Mouse (Mus musculus): ENCODE data around the gene Atrnl1. TPM values are rescaled to one million over a fixed set of nuclear protein-coding genes. Genes with fewer than 3 reads are reported as not detected.
"Not testable (repeated sequence)": the region's sequence is repeated elsewhere in the genome, so short reads cannot be mapped to it uniquely, and the experiment has no call there.

Atrnl1 gene
- polyA plus RNA-seq, 1 experiment from 2014 or later, result 5.5 TPM

DNA sequence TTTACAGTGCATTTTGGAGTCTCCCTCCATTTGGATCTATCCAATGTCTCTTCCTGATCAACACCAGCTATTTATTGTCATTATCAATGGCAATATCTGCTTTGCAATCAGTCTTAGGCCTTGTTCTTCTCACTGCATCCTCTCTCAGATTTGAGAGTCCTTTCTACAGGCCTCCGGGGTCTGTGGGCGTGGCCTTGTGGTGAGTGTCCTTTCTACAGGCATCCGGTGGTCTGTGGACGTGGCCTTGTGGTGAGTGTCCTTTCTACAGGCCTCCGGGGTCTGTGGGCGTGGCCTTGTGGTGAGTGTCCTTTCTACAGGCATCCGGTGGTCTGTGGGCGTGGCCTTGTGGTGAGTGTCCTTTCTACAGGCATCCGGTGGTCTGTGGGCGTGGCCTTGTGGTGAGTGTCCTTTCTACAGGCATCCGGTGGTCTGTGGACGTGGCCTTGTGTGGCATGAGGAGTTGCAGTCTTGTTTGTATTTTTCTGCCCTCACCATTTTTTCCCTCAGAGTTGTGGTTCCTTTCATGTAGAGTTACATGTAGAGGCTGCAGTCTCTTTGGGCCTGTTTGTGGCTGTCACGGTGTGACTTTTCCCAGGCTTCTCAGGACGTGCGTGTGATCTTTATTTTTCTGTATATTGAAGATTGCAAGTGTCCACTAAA lies 383.5 kb downstream of the Atrnl1 start:
- H3K36me3 ChIP-seq (ENCODE audit: control insufficient read depth, insufficient read depth, low read length); H3K4me3 ChIP-seq (replicated peaks; ENCODE audit: low read length); ATAC-seq (ENCODE audit: insufficient read depth, low FRiP score): not testable (repeated sequence)

DNA sequence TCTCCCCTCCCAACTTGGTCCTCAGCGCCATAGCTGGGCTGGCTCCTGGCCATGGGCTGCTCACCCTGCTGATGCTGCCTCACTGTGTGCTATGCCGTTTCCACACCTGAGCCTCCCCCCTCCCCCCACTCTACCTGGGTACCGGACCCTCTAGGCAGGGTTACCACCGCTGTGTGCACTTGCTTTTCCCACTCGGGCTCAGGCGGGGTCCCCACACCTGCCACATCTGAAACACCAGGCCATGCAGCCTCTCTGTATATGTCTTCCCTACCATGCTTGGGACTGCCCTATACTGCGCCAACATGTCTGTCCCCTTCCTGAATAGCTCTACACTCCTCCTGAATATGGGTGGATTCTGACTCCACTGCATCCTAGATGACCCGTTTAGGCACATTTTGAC lies 384.2 kb downstream of the Atrnl1 start:
- H3K27ac ChIP-seq (ENCODE audit: low read length), result no peak overlapping the region
- no peak overlapping the region for H3K4me3 ChIP-seq (replicated peaks; ENCODE audit: low read length)
- no peak overlapping the region for H3K9ac ChIP-seq (ENCODE audit: low read length)
- no peak overlapping the region for H3K4me2 ChIP-seq (ENCODE audit: low read depth, low read length)
- no peak for ATAC-seq (ENCODE audit: insufficient read depth, low FRiP score)
- WGBS, result 95% methylated on average over 8 of the region's 8 CpGs
- no peaks in the 10 kb centered on the region for H3K9me3 ChIP-seq (replicated peaks; ENCODE audit: control insufficient read depth, low read length)
- no peaks in the 10 kb centered on the region for H3K36me3 ChIP-seq (ENCODE audit: control insufficient read depth, insufficient read depth, low read length)
- H3K27me3 ChIP-seq (ENCODE audit: control insufficient read depth, insufficient read depth, low read length), result no peaks in the 10 kb centered on the region
- H3K4me1 ChIP-seq (ENCODE audit: control insufficient read depth, insufficient read depth, low read length), result no peaks in the 10 kb centered on the region

More for the DNA sequence above, 383.5 kb downstream of the Atrnl1 start:
- not testable (repeated sequence) for H3K9ac ChIP-seq (ENCODE audit: low read length); H3K27ac ChIP-seq (ENCODE audit: low read length); H3K4me1 ChIP-seq (ENCODE audit: control insufficient read depth, insufficient read depth, low read length); H3K9me3 ChIP-seq (replicated peaks; ENCODE audit: control insufficient read depth, low read length); H3K4me2 ChIP-seq (ENCODE audit: low read depth, low read length); H3K27me3 ChIP-seq (ENCODE audit: control insufficient read depth, insufficient read depth, low read length)
- 91% methylated on average over 15 of the region's 15 CpGs for WGBS

DNA sequence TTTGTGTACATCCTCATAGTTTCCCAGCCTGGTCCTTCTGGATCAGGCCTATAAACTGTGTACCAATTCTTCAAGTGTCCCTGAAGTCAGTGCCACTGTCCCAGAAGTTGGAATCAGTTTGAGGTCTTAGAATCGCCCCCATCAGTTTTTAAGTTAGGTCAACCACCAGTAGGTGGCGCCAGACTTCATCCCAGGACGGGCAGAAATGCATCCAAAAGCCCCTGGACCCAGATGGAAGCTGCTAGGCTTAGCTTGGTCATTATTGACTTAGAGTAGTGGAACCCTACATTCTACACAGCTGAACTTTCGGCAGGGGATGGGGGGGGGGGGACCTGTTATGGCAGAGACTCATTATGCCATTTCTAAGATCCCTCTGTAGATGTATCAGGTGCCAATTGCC lies 387.1 kb downstream of the Atrnl1 start:
- H3K9me3 ChIP-seq (replicated peaks; ENCODE audit: control insufficient read depth, low read length), result no peaks in the 10 kb centered on the region
- no peak for ATAC-seq (ENCODE audit: insufficient read depth, low FRiP score)
- H3K4me3 ChIP-seq (replicated peaks; ENCODE audit: low read length), result no peak overlapping the region
- no peaks in the 10 kb centered on the region for H3K36me3 ChIP-seq (ENCODE audit: control insufficient read depth, insufficient read depth, low read length)
- H3K27ac ChIP-seq (ENCODE audit: low read length), result no peak overlapping the region
- WGBS, result 47% methylated on average over 4 of the region's 4 CpGs
- no peak overlapping the region for H3K4me2 ChIP-seq (ENCODE audit: low read depth, low read length)
- no peak overlapping the region for H3K9ac ChIP-seq (ENCODE audit: low read length)
- no peaks in the 10 kb centered on the region for H3K4me1 ChIP-seq (ENCODE audit: control insufficient read depth, insufficient read depth, low read length)
- H3K27me3 ChIP-seq (ENCODE audit: control insufficient read depth, insufficient read depth, low read length), result no peaks in the 10 kb centered on the region

DNA sequence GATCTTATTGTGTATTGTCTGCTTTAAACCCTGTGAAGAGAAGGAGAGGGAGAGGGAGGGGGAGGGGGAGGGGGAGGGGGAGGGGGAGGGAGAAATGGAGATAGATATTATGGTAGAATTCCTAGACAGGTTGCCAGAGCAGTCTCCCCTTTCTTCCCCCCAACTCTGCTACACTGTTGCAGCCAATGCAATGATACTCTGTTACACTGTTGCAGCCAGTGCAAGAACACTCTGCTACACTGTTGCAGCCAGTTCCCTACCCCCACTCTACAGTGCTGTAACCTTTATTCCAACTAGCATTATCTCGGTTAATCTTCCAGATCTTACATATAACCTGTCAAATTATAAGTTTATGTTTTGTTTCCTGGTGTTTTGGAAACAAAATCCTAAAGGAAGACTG lies 400.8 kb downstream of the Atrnl1 start:
- H3K9ac ChIP-seq (ENCODE audit: low read length), result no peak overlapping the region
- H3K9me3 ChIP-seq (replicated peaks; ENCODE audit: control insufficient read depth, low read length), result no peaks in the 10 kb centered on the region
- no peak for ATAC-seq (ENCODE audit: insufficient read depth, low FRiP score)
- no peaks in the 10 kb centered on the region for H3K36me3 ChIP-seq (ENCODE audit: control insufficient read depth, insufficient read depth, low read length)
- no peak overlapping the region for H3K27ac ChIP-seq (ENCODE audit: low read length)
- H3K4me3 ChIP-seq (replicated peaks; ENCODE audit: low read length), result no peak overlapping the region
- WGBS, result 90% methylated on average over 1 of the region's 1 CpGs
- H3K4me1 ChIP-seq (ENCODE audit: control insufficient read depth, insufficient read depth, low read length), result no peaks in the 10 kb centered on the region
- no peaks in the 10 kb centered on the region for H3K27me3 ChIP-seq (ENCODE audit: control insufficient read depth, insufficient read depth, low read length)
- H3K4me2 ChIP-seq (ENCODE audit: low read depth, low read length), result no peak overlapping the region

DNA sequence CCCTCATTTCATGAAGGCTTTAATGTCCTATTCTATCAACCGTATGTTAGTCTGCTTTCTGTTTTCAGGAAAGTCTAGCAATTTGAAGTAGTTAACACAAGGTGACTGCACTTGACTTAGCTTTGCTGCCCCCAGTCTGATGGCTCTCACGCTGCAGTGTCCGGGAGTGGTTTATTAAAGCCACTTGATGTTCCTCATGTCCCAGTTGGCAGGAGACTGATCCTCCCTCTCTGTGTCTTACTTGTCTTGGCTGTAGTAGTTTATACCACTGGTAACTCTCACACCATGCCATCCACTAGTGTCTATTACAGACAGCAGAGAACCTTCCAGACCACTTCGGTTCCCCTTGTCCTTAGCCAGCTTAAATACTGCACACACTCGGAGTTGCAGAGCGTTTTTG lies 404.9 kb downstream of the Atrnl1 start:
- no peaks in the 10 kb centered on the region for H3K9me3 ChIP-seq (replicated peaks; ENCODE audit: control insufficient read depth, low read length)
- H3K4me2 ChIP-seq (ENCODE audit: low read depth, low read length), result no peak overlapping the region
- no peaks in the 10 kb centered on the region for H3K27me3 ChIP-seq (ENCODE audit: control insufficient read depth, insufficient read depth, low read length)
- 91% methylated on average over 6 of the region's 6 CpGs for WGBS
- no peaks in the 10 kb centered on the region for H3K4me1 ChIP-seq (ENCODE audit: control insufficient read depth, insufficient read depth, low read length)
- H3K36me3 ChIP-seq (ENCODE audit: control insufficient read depth, insufficient read depth, low read length), result no peaks in the 10 kb centered on the region
- no peak for ATAC-seq (ENCODE audit: insufficient read depth, low FRiP score)
- no peak overlapping the region for H3K27ac ChIP-seq (ENCODE audit: low read length)
- no peak overlapping the region for H3K4me3 ChIP-seq (replicated peaks; ENCODE audit: low read length)
- H3K9ac ChIP-seq (ENCODE audit: low read length), result no peak overlapping the region

DNA sequence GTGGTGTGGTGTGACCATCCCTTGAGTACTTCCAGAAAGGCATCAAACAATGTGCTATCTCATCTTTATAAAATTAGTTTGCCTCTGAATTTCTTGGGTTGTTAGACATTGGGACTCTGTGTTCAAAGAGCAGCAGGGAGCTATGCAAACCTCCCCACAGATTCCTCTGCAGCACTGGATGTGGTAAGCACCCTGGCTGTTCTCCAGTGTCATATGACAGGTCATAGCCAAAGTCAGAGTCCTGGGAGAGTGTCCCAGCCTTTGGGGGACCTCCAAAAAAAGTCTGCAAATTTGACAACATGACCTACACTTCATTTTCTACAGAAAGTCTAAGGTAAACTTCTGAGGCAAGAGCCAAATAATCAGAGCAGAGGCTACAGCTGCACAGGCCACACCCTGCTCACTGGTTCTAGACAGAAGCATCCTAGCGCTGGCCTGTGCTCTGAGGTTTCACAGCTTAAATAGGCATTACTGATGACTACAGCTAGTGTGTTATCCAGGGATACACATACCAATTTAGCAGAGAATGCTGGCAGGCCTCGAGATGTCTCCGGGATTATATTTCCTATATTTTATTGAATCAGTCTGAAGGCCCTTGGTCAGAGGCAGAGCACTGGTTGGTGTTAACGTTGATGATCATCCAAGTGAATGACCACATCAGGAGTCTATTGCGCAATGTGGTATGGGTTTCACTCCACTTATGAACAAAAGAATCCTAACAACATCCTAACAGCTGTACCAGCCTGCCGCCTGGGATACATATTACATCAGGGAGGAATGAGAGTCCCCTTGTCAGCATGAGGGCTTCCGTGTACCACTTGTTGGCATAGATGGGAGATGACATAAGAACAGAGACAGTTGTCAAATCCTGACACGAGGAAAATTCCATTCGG lies 406.0 kb downstream of the Atrnl1 start:
- no peak for ATAC-seq (ENCODE audit: insufficient read depth, low FRiP score)
- WGBS, result 78% methylated on average over 9 of the region's 9 CpGs
- no peaks in the 10 kb centered on the region for H3K27me3 ChIP-seq (ENCODE audit: control insufficient read depth, insufficient read depth, low read length)
- no peak overlapping the region for H3K4me3 ChIP-seq (replicated peaks; ENCODE audit: low read length)
- no peak overlapping the region for H3K9ac ChIP-seq (ENCODE audit: low read length)
- no peaks in the 10 kb centered on the region for H3K9me3 ChIP-seq (replicated peaks; ENCODE audit: control insufficient read depth, low read length)
- H3K4me2 ChIP-seq (ENCODE audit: low read depth, low read length), result no peak overlapping the region
- H3K4me1 ChIP-seq (ENCODE audit: control insufficient read depth, insufficient read depth, low read length), result no peaks in the 10 kb centered on the region
- H3K36me3 ChIP-seq (ENCODE audit: control insufficient read depth, insufficient read depth, low read length), result no peaks in the 10 kb centered on the region
- H3K27ac ChIP-seq (ENCODE audit: low read length), result no peak overlapping the region

DNA sequence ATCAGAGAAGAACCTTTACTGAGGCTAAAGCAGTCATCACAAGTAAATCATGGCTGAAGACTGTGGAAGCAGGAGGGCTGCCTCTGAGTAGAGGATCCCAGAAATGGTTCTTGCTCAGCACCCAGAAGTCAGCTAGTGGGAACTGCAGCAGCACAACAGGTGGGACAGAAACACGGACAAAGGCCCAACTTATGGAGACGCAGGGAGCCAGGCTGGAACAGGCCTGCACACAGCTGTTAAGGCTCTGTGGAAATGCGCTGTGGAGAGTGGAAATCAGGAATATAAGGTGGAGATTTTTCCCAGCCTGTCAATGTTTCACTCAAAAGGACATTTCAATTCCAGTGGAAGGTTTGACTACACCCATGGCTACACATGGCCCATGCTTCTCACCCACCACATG lies 406.6 kb downstream of the Atrnl1 start:
- H3K9ac ChIP-seq (ENCODE audit: low read length), result no peak overlapping the region
- H3K36me3 ChIP-seq (ENCODE audit: control insufficient read depth, insufficient read depth, low read length), result no peaks in the 10 kb centered on the region
- no peaks in the 10 kb centered on the region for H3K4me1 ChIP-seq (ENCODE audit: control insufficient read depth, insufficient read depth, low read length)
- H3K4me3 ChIP-seq (replicated peaks; ENCODE audit: low read length), result no peak overlapping the region
- no peak overlapping the region for H3K4me2 ChIP-seq (ENCODE audit: low read depth, low read length)
- no peaks in the 10 kb centered on the region for H3K27me3 ChIP-seq (ENCODE audit: control insufficient read depth, insufficient read depth, low read length)
- no peak overlapping the region for H3K27ac ChIP-seq (ENCODE audit: low read length)
- ATAC-seq (ENCODE audit: insufficient read depth, low FRiP score), result no peak
- 89% methylated on average over 3 of the region's 3 CpGs for WGBS
- H3K9me3 ChIP-seq (replicated peaks; ENCODE audit: control insufficient read depth, low read length), result no peaks in the 10 kb centered on the region

DNA sequence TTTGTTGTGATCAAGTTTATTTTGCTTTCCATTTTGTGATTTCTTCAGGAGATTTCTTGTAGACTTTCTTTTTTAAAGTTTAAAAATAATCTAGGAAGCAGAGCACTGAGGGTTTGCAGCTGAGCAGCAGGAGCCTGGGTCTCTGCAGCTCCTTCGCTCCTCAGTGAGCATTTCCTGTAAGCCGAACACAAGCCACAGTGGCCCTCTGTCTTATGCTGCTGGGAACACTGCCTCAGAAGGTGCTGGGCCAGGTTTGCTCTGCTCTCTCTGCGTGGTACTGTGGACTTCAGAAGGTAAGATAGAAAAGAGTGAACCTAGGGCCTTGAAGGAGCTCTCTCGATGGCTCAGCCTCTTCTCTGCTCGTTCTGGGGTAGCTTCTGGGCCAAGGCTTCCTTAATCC lies 407.9 kb downstream of the Atrnl1 start:
- Histone ChIP-seq H3K27ac (ENCODE audit: low read length) (no peak overlapping the region), H3K36me3 (ENCODE audit: control insufficient read depth, insufficient read depth, low read length) (no peaks in the 10 kb centered on the region), H3K4me3 (replicated peaks; ENCODE audit: low read length) (no peak overlapping the region), H3K4me2 (ENCODE audit: low read depth, low read length) (no peak overlapping the region), H3K9ac (ENCODE audit: low read length) (no peak overlapping the region), H3K4me1 (ENCODE audit: control insufficient read depth, insufficient read depth, low read length) (no peaks in the 10 kb centered on the region), H3K27me3 (ENCODE audit: control insufficient read depth, insufficient read depth, low read length) (no peaks in the 10 kb centered on the region), H3K9me3 (replicated peaks; ENCODE audit: control insufficient read depth, low read length) (no peaks in the 10 kb centered on the region)
- ATAC-seq (ENCODE audit: insufficient read depth, low FRiP score), result no peak
- 76% methylated on average over 5 of the region's 5 CpGs for WGBS

DNA sequence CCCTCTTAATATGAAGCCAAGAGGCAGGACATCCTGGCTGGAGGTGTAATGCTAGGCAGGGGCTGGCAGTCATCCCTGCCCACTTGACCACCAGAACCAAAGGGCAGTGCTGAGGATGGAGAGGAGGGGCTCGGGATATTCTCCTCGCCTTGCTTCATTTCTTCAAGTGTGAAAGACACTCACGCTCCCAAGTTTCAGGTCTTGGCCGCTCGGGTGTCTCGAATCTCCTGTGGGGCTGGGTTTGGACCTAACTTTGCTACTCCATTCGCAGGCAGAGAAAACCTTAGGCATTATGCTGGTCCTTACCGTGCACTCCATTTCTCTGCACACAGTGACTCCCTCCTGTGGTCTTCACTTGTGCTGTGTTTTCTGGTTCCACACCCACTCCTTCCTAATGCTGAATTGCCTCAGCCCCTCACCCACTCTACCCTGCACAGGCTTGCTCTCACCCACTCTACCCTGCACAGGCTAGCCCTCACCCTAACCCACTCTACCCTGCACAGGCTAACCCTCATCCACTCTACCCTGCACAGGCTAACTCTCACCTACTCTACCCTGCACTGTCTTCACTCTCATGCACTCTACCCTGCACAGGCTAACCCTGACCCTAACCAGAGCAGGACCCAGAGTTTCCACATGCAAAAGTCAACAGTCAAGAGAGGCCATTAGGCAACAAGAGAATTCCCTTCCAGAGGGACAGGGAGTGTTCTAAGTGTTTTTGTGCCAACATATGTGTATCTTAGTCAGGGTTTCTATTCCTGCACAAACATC lies 410.9 kb downstream of the Atrnl1 start:
- Histone ChIP-seq H3K9me3 (replicated peaks; ENCODE audit: control insufficient read depth, low read length) (no peaks in the 10 kb centered on the region), H3K27me3 (ENCODE audit: control insufficient read depth, insufficient read depth, low read length) (no peaks in the 10 kb centered on the region), H3K36me3 (ENCODE audit: control insufficient read depth, insufficient read depth, low read length) (no peaks in the 10 kb centered on the region), H3K4me1 (ENCODE audit: control insufficient read depth, insufficient read depth, low read length) (no peaks in the 10 kb centered on the region), H3K4me2 (ENCODE audit: low read depth, low read length) (no peak overlapping the region), H3K27ac (ENCODE audit: low read length) (no peak overlapping the region), H3K4me3 (replicated peaks; ENCODE audit: low read length) (no peak overlapping the region), H3K9ac (ENCODE audit: low read length) (no peak overlapping the region)
- 91% methylated on average over 8 of the region's 8 CpGs for WGBS
- no peak for ATAC-seq (ENCODE audit: insufficient read depth, low FRiP score)
